Mouse (Mus musculus) adrenal gland, adult (tissue): ENCODE measurements around the gene Olfr293.

ENCODE experiments used
- DNase-seq, 2 experiments: peaks; one replicate each; pipeline ENCODE4 v3.0.0; 2022 to 2023; ENCODE audit warnings: low spot score in 1 of 2; ENCODE audit not compliant: inconsistent age in 2 of 2

The Olfr293 gene

GRCm38 (mm10) chr7:86648761-86649160 is at the start of gene Olfr293:
Olfr293 (plus strand) TSS chr7:86649061.
- DNase-seq, result no peak

- DNase-seq, result no peak
These were observed 32.3 kb upstream of the Olfr293 start, which contains the start of gene Olfr294 for GRCm38 (mm10) chr7:86616543-86616942. Olfr294 (minus strand) TSS chr7:86616643.

- DNase-seq, result no peak
These were observed 39.2 kb downstream of the Olfr293 start, which contains the start of gene Olfr292 for GRCm38 (mm10) chr7:86688030-86688429. Olfr292 (plus strand) TSS chr7:86688330.
